ENCODE assay signal across 10 mouse cellular contexts in the genomic region with DNA sequence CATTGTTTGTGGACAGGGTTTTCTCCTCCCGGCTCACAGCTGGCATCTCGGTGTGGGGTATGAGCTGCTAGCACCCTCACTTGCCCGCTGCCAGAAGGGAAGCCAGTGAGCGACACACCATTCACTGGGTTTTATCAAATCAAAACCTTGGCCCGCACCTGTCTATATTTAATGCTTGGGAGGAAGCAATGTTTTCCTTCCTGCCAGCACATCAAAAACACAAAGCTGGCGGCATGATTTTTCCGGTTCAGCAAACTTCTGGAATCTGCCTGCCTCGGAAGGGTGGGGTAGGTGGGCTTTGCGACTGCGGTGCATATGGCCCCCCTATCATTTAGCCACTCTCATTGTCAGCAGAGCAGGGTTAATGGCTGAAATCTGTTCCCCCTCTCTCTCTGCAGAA.
DNase-seq lines count a peak whose midpoint lies in the region; ATAC-seq lines count a peak whose summit lies in the region.
"Had no signal": no experiment of that assay in that cellular context is flagged by ENCODE, and none has a peak within 500 bp of the region (broad histone marks: within the 10 kb centered on the region; RNA-seq: fewer than 3 reads in every experiment).

No protein-coding gene starts in this region.

- H3K4me3 ChIP-seq in midbrain, embryonic 14.5 days (replicated peaks; ENCODE audit: low read depth, low read length), result no peak overlapping the region
- no peak overlapping the region for H3K4me3 ChIP-seq in midbrain, embryonic 16.5 days (ENCODE audit: low read depth, low read length)
- H3K4me3 ChIP-seq: intestine, embryonic 15.5 days had no signal

- H3K27ac ChIP-seq in midbrain, embryonic 14.5 days (replicated peaks; ENCODE audit: low read depth, low read length), result peak overlapping the region; percentile 41; the same call in 1 of the 2 replicates
- H3K27ac ChIP-seq in midbrain, embryonic 16.5 days (ENCODE audit: low read length), result no peak overlapping the region
- H3K27ac ChIP-seq: intestine, embryonic 15.5 days had no signal

- H3K27me3 ChIP-seq in midbrain, embryonic 14.5 days (ENCODE audit: control insufficient read depth, insufficient read depth, low read length), result no peaks in the 10 kb centered on the region
- H3K27me3 ChIP-seq in midbrain, embryonic 16.5 days (ENCODE audit: control insufficient read depth, insufficient read depth, low read depth, low read length), result no peaks in the 10 kb centered on the region
- H3K27me3 ChIP-seq: intestine, embryonic 15.5 days had no signal

- no peak overlapping the region for H3K9ac ChIP-seq in midbrain, embryonic 14.5 days (replicated peaks; ENCODE audit: low read length)
- no peak overlapping the region for H3K9ac ChIP-seq in midbrain, embryonic 16.5 days (ENCODE audit: low read depth, low read length)
- H3K9ac ChIP-seq: intestine, embryonic 15.5 days had no signal

- no peak for ATAC-seq in midbrain, embryonic 14.5 days (ENCODE audit: low FRiP score, low TSS enrichment)
- ATAC-seq in midbrain, embryonic 16.5 days, result no peak
- ATAC-seq: intestine, embryonic 15.5 days; Patski had no signal

- peaks cover 18% of the 10 kb centered on the region; the same call in 1 of the 2 replicates for H3K4me1 ChIP-seq in midbrain, embryonic 14.5 days (ENCODE audit: control insufficient read depth, insufficient read depth, low read length)
- H3K4me1 ChIP-seq in midbrain, embryonic 16.5 days (ENCODE audit: control insufficient read depth, insufficient read depth, low read length), result peaks cover 8% of the 10 kb centered on the region; the same call in 1 of the 2 replicates
- H3K4me1 ChIP-seq: intestine, embryonic 15.5 days had no signal

- 0 out of 2 replicates have a peak overlapping the region, but pooled peaks have one; percentile 8 for H3K4me2 ChIP-seq in midbrain, embryonic 14.5 days (ENCODE audit: low read length)
- no peak overlapping the region for H3K4me2 ChIP-seq in midbrain, embryonic 16.5 days (ENCODE audit: low read length)
- H3K4me2 ChIP-seq: intestine, embryonic 15.5 days had no signal

- DNase-seq in embryo, embryonic 11 days, result peak; percentile 29
- DNase-seq in embryo, embryonic 10 days (ENCODE audit: low spot score), result no peak
- DNase-seq in midbrain, embryonic 14.5 days, result no peak
- peak; percentile 47 for DNase-seq in kidney, postnatal 14 days
- peak; percentile 68 for DNase-seq in retina, embryonic 14.5 days (ENCODE audit: low spot score)
- no peak for DNase-seq in thymus, postnatal 0 days (ENCODE audit: low spot score)
- DNase-seq in c-Kit-positive CD71-positive TER-119-positive erythroid progenitor cells, embryonic 14.5 days (ENCODE audit: low spot score), result no peak

- no peaks in the 10 kb centered on the region for H3K9me3 ChIP-seq in midbrain, embryonic 14.5 days (ENCODE audit: control insufficient read depth, low read length)
- no peaks in the 10 kb centered on the region for H3K9me3 ChIP-seq in midbrain, embryonic 16.5 days (replicated peaks; ENCODE audit: control insufficient read depth, low read length, poor library complexity, severe bottlenecking)
- H3K9me3 ChIP-seq: intestine, embryonic 15.5 days had no signal

- WGBS in midbrain, embryonic 14.5 days, result 22% methylated on average over 10 of the region's 10 CpGs
- 25% methylated on average over 10 of the region's 10 CpGs for WGBS in midbrain, embryonic 16.5 days

- H3K36me3 ChIP-seq in midbrain, embryonic 14.5 days (ENCODE audit: control insufficient read depth, insufficient read depth, low read length), result no peaks in the 10 kb centered on the region
- no peaks in the 10 kb centered on the region for H3K36me3 ChIP-seq in midbrain, embryonic 16.5 days (ENCODE audit: control insufficient read depth, insufficient read depth, low read length)
- H3K36me3 ChIP-seq: intestine, embryonic 15.5 days had no signal

Comparison
In these comparisons a context has a peak if more than half of its experiments do, and no peak if none do; other contexts are left out.
1. DNase-seq: peak in embryo, embryonic 11 days (single experiment), kidney, postnatal 14 days (single experiment) and retina, embryonic 14.5 days (single experiment); none in embryo, embryonic 10 days (single experiment), midbrain, embryonic 14.5 days (single experiment), thymus, postnatal 0 days (single experiment) and c-Kit-positive CD71-positive TER-119-positive erythroid progenitor cells, embryonic 14.5 days (single experiment).